Mouse (Mus musculus): ENCODE data around the gene Nt5dc2.

The Nt5dc2 gene

GRCm38 (mm10) chr14:31134015-31135000 lies 3.5 kb downstream of the Nt5dc2 start:
- no peak for DNase-seq (ENCODE audit: low spot score in 2 of 2)

GRCm38 (mm10) chr14:31135495-31136410 lies 4.9 kb downstream of the Nt5dc2 start:
- DNase-seq (ENCODE audit: low spot score in 2 of 2) = no peak

DNA sequence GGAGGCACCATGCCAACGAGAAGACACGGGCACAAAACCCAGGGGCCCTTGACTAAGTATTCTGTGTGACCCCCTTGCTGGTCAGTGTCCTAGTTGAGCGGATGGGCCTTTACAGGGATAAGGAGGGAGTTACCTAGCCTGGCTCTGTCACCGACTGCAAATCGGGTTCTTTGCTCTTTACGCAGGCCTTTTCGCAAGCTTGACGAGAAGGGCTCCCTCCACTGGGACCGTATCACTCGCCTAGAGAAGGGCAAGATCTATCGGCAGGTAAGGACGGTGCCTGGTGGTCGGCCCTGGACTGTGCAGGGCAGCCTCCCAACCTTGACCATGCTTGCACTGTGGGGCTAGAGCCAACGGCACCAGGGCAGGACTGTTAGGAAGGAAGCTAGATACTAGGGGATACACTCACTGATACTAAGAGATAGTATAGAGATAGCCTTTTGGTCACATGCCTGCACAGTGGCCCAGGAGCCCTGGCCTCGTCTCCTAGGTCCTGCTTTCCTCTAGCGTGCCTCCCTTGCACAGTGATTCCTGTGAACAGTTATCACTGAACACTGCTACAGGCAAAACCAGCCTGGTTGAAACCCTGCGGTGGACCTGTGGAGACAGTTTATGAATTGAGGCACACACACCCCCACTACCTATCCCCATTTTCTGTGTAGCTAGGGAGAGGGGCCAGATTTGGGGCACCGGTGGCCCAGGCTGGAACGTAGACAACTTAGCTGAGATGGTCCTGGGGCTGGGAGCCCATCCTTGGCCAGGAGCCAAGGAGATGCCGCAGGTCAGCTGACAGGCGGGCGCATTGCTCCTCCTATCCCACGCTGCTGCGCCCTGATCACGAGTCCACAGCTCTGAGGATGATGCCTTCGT lies 5.8 kb downstream of the Nt5dc2 start:
- no peak for DNase-seq (ENCODE audit: low spot score in 2 of 2)

- DNase-seq (ENCODE audit: low spot score in 2 of 2) = no peak
Measured at GRCm38 (mm10) chr14:31137281-31137595, 6.4 kb downstream of the Nt5dc2 start.

DNA sequence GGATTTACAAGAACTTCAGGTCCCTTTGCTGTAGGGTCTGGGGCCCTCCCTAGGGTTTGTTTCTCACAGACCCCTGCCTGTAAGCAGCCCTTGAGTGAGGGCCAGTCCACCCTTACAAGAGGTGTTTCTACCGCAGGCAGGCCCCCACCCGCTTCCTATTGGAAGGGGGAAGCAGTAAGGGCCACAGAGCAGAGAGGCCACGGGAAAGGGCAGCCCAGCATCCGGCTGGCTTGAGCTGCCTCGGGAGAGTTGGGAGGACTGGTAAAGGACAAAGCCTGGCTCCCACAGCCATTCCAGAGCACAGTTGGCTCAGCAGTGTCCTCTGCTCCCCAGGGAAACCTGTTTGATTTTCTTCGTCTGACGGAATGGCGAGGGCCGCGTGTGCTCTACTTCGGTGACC lies 6.9 kb downstream of the Nt5dc2 start:
- no peak for DNase-seq (ENCODE audit: low spot score in 2 of 2)

- no peak for DNase-seq (ENCODE audit: low spot score in 2 of 2)
Measured at GRCm38 (mm10) chr14:31138219-31138896, 7.5 kb downstream of the Nt5dc2 start.

- DNase-seq (ENCODE audit: low spot score in 2 of 2) = no peak
Measured at GRCm38 (mm10) chr14:31138897-31139429, 8.1 kb downstream of the Nt5dc2 start.

DNA sequence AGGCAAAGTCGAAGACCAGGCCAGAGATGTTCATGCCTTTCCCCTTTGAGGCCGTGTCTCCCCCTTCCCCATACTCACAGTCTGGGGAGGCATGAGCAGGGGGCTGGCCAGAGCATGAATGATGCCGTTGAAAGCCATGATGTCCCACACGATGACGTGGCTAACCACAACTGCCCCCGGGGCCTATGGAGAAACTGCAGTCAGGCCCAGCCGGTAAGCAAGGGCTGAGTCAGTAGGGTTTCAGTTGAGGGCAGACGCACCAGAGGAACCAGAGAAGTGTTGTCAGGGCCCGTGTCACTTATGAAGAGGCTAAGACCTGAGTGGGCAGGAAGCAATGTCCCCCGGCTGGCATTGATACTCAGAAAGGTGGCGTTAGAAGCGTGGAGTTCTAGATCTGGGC lies 8.8 kb downstream of the Nt5dc2 start:
- DNase-seq (ENCODE audit: low spot score in 2 of 2) = no peak

DNA sequence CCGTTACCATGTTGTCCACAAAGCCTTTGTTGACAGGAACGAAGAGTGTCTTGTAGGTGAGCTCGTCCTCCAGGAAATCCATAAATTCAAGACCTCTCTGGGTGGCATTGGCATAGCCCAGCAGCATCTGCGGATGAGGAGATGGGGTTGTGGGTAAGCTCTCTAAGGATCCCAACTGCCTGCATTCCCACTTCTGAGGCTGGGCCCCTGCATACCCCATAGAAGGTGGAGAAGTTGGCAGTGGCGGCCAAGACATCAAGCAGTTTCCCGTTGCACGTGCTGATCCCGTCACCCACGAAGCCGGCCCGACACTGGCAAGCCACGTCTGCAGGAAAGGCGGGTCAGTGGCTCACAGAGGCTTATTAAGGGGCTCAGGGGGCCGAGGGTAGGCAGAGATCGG lies 9.3 kb downstream of the Nt5dc2 start:
- DNase-seq (ENCODE audit: low spot score in 2 of 2) = no peak

- no peak for DNase-seq (ENCODE audit: low spot score in 2 of 2)
Measured at GRCm38 (mm10) chr14:31141011-31141410, 10.2 kb downstream of the Nt5dc2 start.

GRCm38 (mm10) chr14:31145694-31146093 lies 14.8 kb downstream of the Nt5dc2 start:
- DNase-seq (ENCODE audit: low spot score in 2 of 2) = no peak

GRCm38 (mm10) chr14:31160196-31161150 lies 29.6 kb downstream of the Nt5dc2 start:
- DNase-seq (ENCODE audit: low spot score in 2 of 2) = no peak

GRCm38 (mm10) chr14:31161191-31161590 lies 30.3 kb downstream of the Nt5dc2 start:
- DNase-seq (ENCODE audit: low spot score in 2 of 2) = no peak

- no peak for DNase-seq (ENCODE audit: low spot score in 2 of 2)
Measured at GRCm38 (mm10) chr14:31161638-31162037, 30.8 kb downstream of the Nt5dc2 start.

- no peak for DNase-seq (ENCODE audit: low spot score in 2 of 2)
Measured at GRCm38 (mm10) chr14:31164067-31164466, 33.2 kb downstream of the Nt5dc2 start.

DNA sequence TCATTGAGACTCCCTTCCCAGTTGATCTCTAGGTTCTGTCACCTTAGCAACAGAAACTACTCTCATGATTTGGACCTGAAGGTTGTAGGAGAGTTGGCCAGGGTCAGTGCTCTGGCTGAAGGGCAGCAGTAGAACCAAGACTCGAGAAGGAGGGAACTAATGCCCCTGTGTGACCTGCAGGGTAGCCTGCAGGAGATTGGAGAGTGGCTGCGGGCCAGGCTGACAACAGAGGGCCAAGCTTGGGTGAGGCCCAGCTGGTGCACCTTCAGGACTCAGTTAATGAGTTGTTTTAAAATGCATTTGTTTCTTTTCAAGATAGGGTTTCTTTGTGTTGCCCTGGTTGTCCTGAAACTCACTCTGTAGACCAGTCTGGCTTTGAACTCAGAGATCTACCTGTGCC lies 34.2 kb downstream of the Nt5dc2 start:
- no peak for DNase-seq (ENCODE audit: low spot score in 2 of 2)

GRCm38 (mm10) chr14:31165458-31165857 lies 34.6 kb downstream of the Nt5dc2 start:
- no peak for DNase-seq (ENCODE audit: low spot score in 2 of 2)

DNA sequence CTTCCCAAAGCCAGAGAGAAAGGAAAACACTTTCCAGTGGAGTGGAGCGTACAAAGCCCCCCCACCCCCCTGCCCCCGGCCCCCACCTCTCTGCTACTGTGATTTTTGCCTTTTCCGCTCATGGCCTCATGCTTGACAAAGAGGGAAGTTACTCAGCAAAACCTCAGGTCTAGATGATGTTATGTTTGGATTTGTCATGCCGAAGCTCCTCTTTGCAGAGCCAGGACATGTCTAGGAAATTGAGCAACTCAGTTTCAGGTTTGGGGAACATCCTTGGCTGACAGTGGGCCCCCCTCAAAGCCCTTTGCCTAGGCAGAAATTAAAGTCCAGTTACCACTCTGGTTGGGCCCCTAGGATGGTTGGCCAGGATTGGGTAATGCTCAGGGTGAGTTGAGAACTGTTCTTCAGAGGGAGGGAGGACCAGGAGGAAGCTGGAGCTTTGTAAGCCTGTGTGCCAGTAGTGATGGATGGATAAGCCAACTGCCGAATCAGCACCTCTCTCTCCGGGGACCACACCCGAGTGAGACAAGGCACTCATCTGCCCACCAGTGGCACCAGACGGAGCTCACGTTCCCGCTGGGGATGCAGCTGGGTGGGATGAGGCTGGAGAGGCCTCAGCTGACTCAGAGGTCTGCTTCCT lies 35.3 kb downstream of the Nt5dc2 start:
- DNase-seq (ENCODE audit: low spot score in 2 of 2) = no peak

- DNase-seq (ENCODE audit: low spot score in 2 of 2) = no peak
Measured at GRCm38 (mm10) chr14:31166827-31167226, 36.0 kb downstream of the Nt5dc2 start.

Data from spleen, postnatal 36 days (tissue).